Mouse (Mus musculus): ENCODE data around the gene Nwd2. TPM values are rescaled to one million over a fixed set of nuclear protein-coding genes. Genes with fewer than 3 reads are reported as not detected.

The Nwd2 gene
- 0.01 TPM in 1 of 2 replicates, not detected in the other for polyA plus RNA-seq (2012; rRNA removed)

GRCm38 (mm10) chr5:63649070-63649532 lies at the start of gene Nwd2:
Gene Nwd2 (plus strand): TSS chr5:63649102.

GRCm38 (mm10) chr5:63811819-63812508 lies 163.1 kb downstream of the Nwd2 start, which contains the start of gene 0610040J01Rik:
Gene 0610040J01Rik (plus strand): TSS chr5:63812363.

Other genes with a start within 250 kb of the Nwd2 start
- gene 0610040J01Rik, start 163.3 kb downstream of the Nwd2 start, polyA plus RNA-seq (2012; rRNA removed), result 76.6 and 96.1 TPM in 2 replicates